25 mouse cellular contexts compared by ENCODE assay signal in the genomic region with DNA sequence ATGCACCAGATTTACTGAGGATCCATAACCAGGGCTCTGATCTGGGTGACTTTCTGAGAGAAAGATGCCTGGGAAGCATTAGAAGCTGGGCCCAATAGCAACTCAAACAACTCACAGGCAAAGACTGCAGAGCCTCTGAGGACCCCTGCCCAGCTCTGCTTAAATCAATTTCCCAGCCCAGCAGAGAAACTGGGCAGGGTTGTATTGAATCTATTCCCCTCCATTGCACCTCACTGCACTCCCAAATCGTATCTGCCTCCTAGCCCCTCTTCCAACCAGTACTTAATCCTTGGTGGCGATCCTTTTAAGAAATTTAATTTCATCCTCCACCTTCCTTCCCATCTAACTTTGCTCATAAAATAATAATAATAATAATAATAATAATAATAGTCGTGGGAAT.
"Had no signal": no experiment of that assay in that cellular context is flagged by ENCODE, and none has a peak within 500 bp of the region (broad histone marks: within the 10 kb centered on the region; RNA-seq: fewer than 3 reads in every experiment).

No protein-coding gene starts in this region.

- H3K9ac ChIP-seq: limb, embryonic 12.5 days; limb, embryonic 15.5 days; liver, embryonic 14.5 days; liver, postnatal 0 days; lung, embryonic 14.5 days; midbrain, embryonic 13.5 days; neural tube, embryonic 13.5 days had no signal

- ATAC-seq: liver, postnatal 0 days; lung, postnatal 0 days; midbrain, embryonic 13.5 days had no signal

- H3K4me3 ChIP-seq: left cerebral cortex, adult 2 months; limb, embryonic 12.5 days; limb, embryonic 15.5 days; megakaryocyte, embryonic 14.5 days; midbrain, embryonic 10.5 days; midbrain, embryonic 13.5 days; neural tube, embryonic 13.5 days had no signal

- H3K9me3 ChIP-seq: limb, embryonic 12.5 days; limb, embryonic 15.5 days; megakaryocyte, embryonic 14.5 days; midbrain, embryonic 10.5 days; midbrain, embryonic 13.5 days; neural tube, embryonic 13.5 days had no signal

- DNase-seq: kidney, adult 9 months; kidney, postnatal 14 days; kidney, postnatal 4 days; layer of hippocampus, postnatal 36 days; left cerebral cortex, postnatal 4 days; liver, postnatal 0 days; lung, embryonic 14.5 days; right cerebral cortex, adult 18-20 months; right cerebral cortex, postnatal 14 days; right cerebral cortex, postnatal 4 days; thymus, adult 2 months; thymus, postnatal 14 days; thymus, postnatal 4 days had no signal

- H3K36me3 ChIP-seq: limb, embryonic 12.5 days; limb, embryonic 15.5 days; midbrain, embryonic 10.5 days; midbrain, embryonic 13.5 days; neural tube, embryonic 13.5 days had no signal

- H3K27ac ChIP-seq: left cerebral cortex, adult 2 months; limb, embryonic 12.5 days; limb, embryonic 15.5 days; liver, embryonic 14.5 days; macrophage; midbrain, embryonic 10.5 days; midbrain, embryonic 13.5 days; neural tube, embryonic 13.5 days; stomach, postnatal 0 days had no signal

- H3K27me3 ChIP-seq: limb, embryonic 12.5 days; limb, embryonic 15.5 days; midbrain, embryonic 13.5 days; neural tube, embryonic 13.5 days had no signal

- H3K4me1 ChIP-seq: limb, embryonic 15.5 days; megakaryocyte, embryonic 14.5 days had no signal

- H3K4me2 ChIP-seq: limb, embryonic 12.5 days; limb, embryonic 15.5 days; liver, embryonic 11.5 days; lung, embryonic 14.5 days; midbrain, embryonic 13.5 days; neural tube, embryonic 13.5 days had no signal
